ENCODE assay signal across 8 mouse cellular contexts in genomic region chr3:88424605-88425329, GRCm38 (mm10). TPM values are rescaled to one million over a fixed set of nuclear protein-coding genes. Genes with fewer than 3 reads are reported as not detected.
DNase-seq lines count a peak whose midpoint lies in the region; ATAC-seq lines count a peak whose summit lies in the region.

Slc25a44 (minus strand) TSS chr3:88425139.

- peak within 1 kb of the TSS; percentile 81 for H3K4me3 ChIP-seq in hindbrain, embryonic 12.5 days

- under 1% methylated on average over 35 of the region's 35 CpGs for WGBS in hindbrain, embryonic 12.5 days

- peak; percentile 98 for DNase-seq in NIH3T3 (ENCODE audit: low read depth)
- peak; percentile 97 to 98 for DNase-seq in cerebellum, postnatal 10 days
- peak; percentile 91 to 92 for DNase-seq in frontal cortex, postnatal 10 days (ENCODE audit: low spot score in 2 of 2)
- peak; percentile 89 to 97 for DNase-seq in layer of hippocampus, postnatal 14 days (ENCODE audit: low spot score in 2 of 2)
- DNase-seq in lung, postnatal 14 days = peak; percentile 95
- DNase-seq in retina, adult 2 months (ENCODE audit: low read depth, low spot score) = peak; percentile 96
- DNase-seq in thymus, postnatal 36 days = peak; percentile 90 to 92

- no peaks in the 10 kb centered on the region for H3K9me3 ChIP-seq in hindbrain, embryonic 12.5 days (replicated peaks)

- peaks cover 17% of the 10 kb centered on the region for H3K36me3 ChIP-seq in hindbrain, embryonic 12.5 days

- H3K4me1 ChIP-seq in hindbrain, embryonic 12.5 days = peaks cover 28% of the 10 kb centered on the region

- peak within 1 kb of the TSS; percentile 93 for H3K4me2 ChIP-seq in hindbrain, embryonic 12.5 days (replicated peaks)

- H3K9ac ChIP-seq in hindbrain, embryonic 12.5 days = peak within 1 kb of the TSS; percentile 84

- no peaks in the 10 kb centered on the region for H3K27me3 ChIP-seq in hindbrain, embryonic 12.5 days

- H3K27ac ChIP-seq in hindbrain, embryonic 12.5 days = peak within 1 kb of the TSS; percentile 77

- peak; percentile 98 for ATAC-seq in hindbrain, embryonic 12.5 days (ENCODE audit: low FRiP score)

RNA-seq across cellular contexts. Expression of gene Slc25a44, which starts in this region (rescaled TPM):
- polyA plus RNA-seq in hindbrain, embryonic 12.5 days (2016; fragmentation: Nextera tagmentation; extraction: Ambion mirVana) = 24.9 and 25.9 TPM in 2 replicates
- total RNA-seq in layer of hippocampus, postnatal 14 days (2021) = 10 to 100 TPM; 68.6 to 70.3 TPM

Comparison
In these comparisons a context has a peak if more than half of its experiments do, and no peak if none do; other contexts are left out.
1. Peak in every context shown above with its lines: DNase-seq, ATAC-seq, H3K4me3 ChIP-seq and H3K27ac ChIP-seq.